Mouse (Mus musculus): ENCODE data around the gene Cpn2. TPM values are rescaled to one million over a fixed set of nuclear protein-coding genes. Genes with fewer than 3 reads are reported as not detected.

The Cpn2 gene
- polyA plus RNA-seq, 1 experiment from 2014 or later = 0.08 TPM

- H3K4me1 ChIP-seq = no peaks in the 10 kb centered on the region
- H3K9ac ChIP-seq = no peak overlapping the region
- H3K27me3 ChIP-seq = 0 out of 2 replicates have a peak, but pooled peaks cover 3% of the 10 kb centered on the region
- H3K4me2 ChIP-seq = no peak overlapping the region
- no peak overlapping the region for H3K27ac ChIP-seq
- no peak overlapping the region for H3K4me3 ChIP-seq (replicated peaks)
- 91% methylated on average over 8 of the region's 8 CpGs for WGBS
- ATAC-seq (replicated peaks; ENCODE audit: low FRiP score) = no peak
- no peaks in the 10 kb centered on the region for H3K9me3 ChIP-seq (replicated peaks)
- no peaks in the 10 kb centered on the region for H3K36me3 ChIP-seq
Observed at GRCm38 (mm10) chr16:30273065-30273464, 5.8 kb upstream of the Cpn2 start.

GRCm38 (mm10) chr16:30271941-30272595, 4.8 kb upstream of the Cpn2 start:
- 69% methylated on average over 6 of the region's 6 CpGs for WGBS
- no peak overlapping the region for H3K9ac ChIP-seq
- no peaks in the 10 kb centered on the region for H3K4me1 ChIP-seq
- H3K4me2 ChIP-seq = no peak overlapping the region
- no peaks in the 10 kb centered on the region for H3K9me3 ChIP-seq (replicated peaks)
- H3K27me3 ChIP-seq = 0 out of 2 replicates have a peak, but pooled peaks cover 3% of the 10 kb centered on the region
- H3K4me3 ChIP-seq (replicated peaks) = no peak overlapping the region
- H3K27ac ChIP-seq = no peak overlapping the region
- no peaks in the 10 kb centered on the region for H3K36me3 ChIP-seq
- no peak for ATAC-seq (replicated peaks; ENCODE audit: low FRiP score)

- Histone ChIP-seq H3K9me3 (replicated peaks) (no peaks in the 10 kb centered on the region), H3K27me3 (0 out of 2 replicates have a peak, but pooled peaks cover 3% of the 10 kb centered on the region), H3K36me3 (no peaks in the 10 kb centered on the region), H3K4me3 (replicated peaks) (no peak overlapping the region), H3K9ac (no peak overlapping the region), H3K4me2 (no peak overlapping the region), H3K27ac (no peak overlapping the region), H3K4me1 (no peaks in the 10 kb centered on the region)
- ATAC-seq (replicated peaks; ENCODE audit: low FRiP score) = no peak
- 74% methylated on average over 8 of the region's 8 CpGs for WGBS
Observed at GRCm38 (mm10) chr16:30271223-30271761, 4.0 kb upstream of the Cpn2 start.

DNA sequence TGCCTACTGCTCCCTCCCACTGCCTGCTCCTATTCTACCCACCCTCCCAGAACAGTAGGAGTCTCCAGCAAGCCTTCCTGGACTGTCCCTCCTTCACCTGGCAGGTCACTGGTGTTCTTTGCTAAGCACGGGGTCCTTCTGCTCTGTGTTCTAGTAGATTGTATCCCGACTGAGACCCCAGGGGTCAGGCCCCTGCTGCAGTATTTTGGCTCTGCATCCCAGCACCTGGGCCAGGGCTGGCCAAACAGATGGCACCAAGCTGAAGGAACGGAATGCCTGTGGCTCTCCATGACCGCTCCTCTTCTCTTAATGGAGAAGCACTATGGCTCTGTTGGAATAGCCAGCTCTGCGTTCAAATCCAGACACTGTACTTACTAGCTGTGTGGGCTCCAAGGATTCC, 738 bp downstream of the Cpn2 start:
- no peak overlapping the region for H3K9ac ChIP-seq
- H3K9me3 ChIP-seq (replicated peaks) = no peaks in the 10 kb centered on the region
- no peak overlapping the region for H3K4me3 ChIP-seq (replicated peaks)
- ATAC-seq (replicated peaks; ENCODE audit: low FRiP score) = no peak
- H3K4me1 ChIP-seq = no peaks in the 10 kb centered on the region
- H3K27ac ChIP-seq = no peak overlapping the region
- H3K36me3 ChIP-seq = no peaks in the 10 kb centered on the region
- no peak overlapping the region for H3K4me2 ChIP-seq
- 86% methylated on average over 5 of the region's 5 CpGs for WGBS
- 0 out of 2 replicates have a peak, but pooled peaks cover 3% of the 10 kb centered on the region for H3K27me3 ChIP-seq

DNA sequence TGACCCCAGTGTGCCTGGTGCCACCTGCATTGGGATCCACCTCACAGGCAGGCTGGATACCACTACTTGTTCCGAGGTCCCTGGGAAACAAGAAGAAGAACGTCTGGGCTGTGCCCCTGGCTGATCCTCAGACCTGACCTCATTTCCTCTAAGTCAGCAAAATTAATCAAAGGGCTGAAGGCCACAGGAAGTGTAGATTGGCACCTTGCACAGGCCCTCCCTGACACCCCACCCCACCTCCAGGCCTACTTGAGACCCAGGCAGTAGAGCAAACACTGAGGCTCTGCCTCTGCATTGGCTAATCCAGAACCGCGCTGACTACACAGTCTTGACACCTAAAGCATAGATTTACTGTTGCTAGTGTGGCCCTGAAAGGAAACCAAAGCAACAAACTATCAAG, 1.7 kb downstream of the Cpn2 start:
- no peak overlapping the region for H3K4me2 ChIP-seq
- 0 out of 2 replicates have a peak, but pooled peaks cover 3% of the 10 kb centered on the region for H3K27me3 ChIP-seq
- H3K9me3 ChIP-seq (replicated peaks) = no peaks in the 10 kb centered on the region
- H3K9ac ChIP-seq = no peak overlapping the region
- no peaks in the 10 kb centered on the region for H3K36me3 ChIP-seq
- no peaks in the 10 kb centered on the region for H3K4me1 ChIP-seq
- no peak overlapping the region for H3K27ac ChIP-seq
- WGBS = 51% methylated on average over 4 of the region's 4 CpGs
- H3K4me3 ChIP-seq (replicated peaks) = no peak overlapping the region
- no peak for ATAC-seq (replicated peaks; ENCODE audit: low FRiP score)

- 67% methylated on average over 4 of the region's 4 CpGs for WGBS
- H3K36me3 ChIP-seq = no peaks in the 10 kb centered on the region
Observed at GRCm38 (mm10) chr16:30263156-30263555, 4.1 kb downstream of the Cpn2 start.

GRCm38 (mm10) chr16:30262664-30263063, 4.6 kb downstream of the Cpn2 start:
- no peak overlapping the region for H3K27ac ChIP-seq
- H3K4me1 ChIP-seq = no peaks in the 10 kb centered on the region
- H3K9ac ChIP-seq = no peak overlapping the region
- WGBS = 0% methylated on average over 2 of the region's 2 CpGs
- H3K27me3 ChIP-seq = peaks cover 3% of the 10 kb centered on the region; the same call in 1 of the 2 replicates
- ATAC-seq (replicated peaks; ENCODE audit: low FRiP score) = no peak
- H3K9me3 ChIP-seq (replicated peaks) = no peaks in the 10 kb centered on the region
- no peaks in the 10 kb centered on the region for H3K36me3 ChIP-seq
- no peak overlapping the region for H3K4me2 ChIP-seq
- no peak overlapping the region for H3K4me3 ChIP-seq (replicated peaks)

More at GRCm38 (mm10) chr16:30263156-30263555, 4.1 kb downstream of the Cpn2 start:
- Histone ChIP-seq H3K27me3 (peaks cover 3% of the 10 kb centered on the region; the same call in 1 of the 2 replicates), H3K27ac (no peak overlapping the region), H3K9me3 (replicated peaks) (no peaks in the 10 kb centered on the region), H3K4me1 (no peaks in the 10 kb centered on the region), H3K4me2 (no peak overlapping the region), H3K4me3 (replicated peaks) (no peak overlapping the region), H3K9ac (no peak overlapping the region)
- ATAC-seq (replicated peaks; ENCODE audit: low FRiP score) = no peak

- no peaks in the 10 kb centered on the region for H3K36me3 ChIP-seq
- WGBS = 89% methylated on average over 10 of the region's 10 CpGs
- H3K27me3 ChIP-seq = peaks cover 4% of the 10 kb centered on the region; the same call in 1 of the 2 replicates
- no peak for ATAC-seq (replicated peaks; ENCODE audit: low FRiP score)
- H3K4me1 ChIP-seq = no peaks in the 10 kb centered on the region
- no peaks in the 10 kb centered on the region for H3K9me3 ChIP-seq (replicated peaks)
- no peak overlapping the region for H3K9ac ChIP-seq
- no peak overlapping the region for H3K27ac ChIP-seq
- H3K4me3 ChIP-seq (replicated peaks) = no peak overlapping the region
- H3K4me2 ChIP-seq = no peak overlapping the region
Observed at GRCm38 (mm10) chr16:30262157-30262556, 5.1 kb downstream of the Cpn2 start.

DNA sequence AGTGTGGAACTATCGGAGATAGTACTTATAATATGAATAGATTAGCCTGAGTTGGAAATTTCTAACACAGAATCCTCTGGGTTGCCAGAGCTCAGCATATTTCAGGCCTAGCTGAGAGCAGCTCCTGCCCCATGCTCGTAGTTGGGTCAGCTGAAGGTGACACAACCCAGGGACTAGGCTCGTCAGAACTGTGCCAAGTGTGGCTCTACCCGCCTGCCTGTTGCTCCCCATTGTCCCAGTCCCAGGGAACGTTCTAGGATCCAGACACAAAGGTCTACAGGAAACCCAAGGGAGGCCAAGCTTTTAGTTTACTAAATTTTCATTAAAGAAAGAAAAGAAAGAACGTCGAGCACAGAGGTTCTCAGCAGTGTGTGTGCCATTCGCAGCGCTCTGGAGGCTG, 6.0 kb downstream of the Cpn2 start:
- no peaks in the 10 kb centered on the region for H3K4me1 ChIP-seq
- H3K9ac ChIP-seq = no peak overlapping the region
- H3K9me3 ChIP-seq (replicated peaks) = no peaks in the 10 kb centered on the region
- no peaks in the 10 kb centered on the region for H3K36me3 ChIP-seq
- H3K4me2 ChIP-seq = no peak overlapping the region
- H3K27me3 ChIP-seq = peaks cover 11% of the 10 kb centered on the region; the same call in 1 of the 2 replicates
- WGBS = 86% methylated on average over 9 of the region's 9 CpGs
- no peak overlapping the region for H3K4me3 ChIP-seq (replicated peaks)
- no peak overlapping the region for H3K27ac ChIP-seq
- no peak for ATAC-seq (replicated peaks; ENCODE audit: low FRiP score)

DNA sequence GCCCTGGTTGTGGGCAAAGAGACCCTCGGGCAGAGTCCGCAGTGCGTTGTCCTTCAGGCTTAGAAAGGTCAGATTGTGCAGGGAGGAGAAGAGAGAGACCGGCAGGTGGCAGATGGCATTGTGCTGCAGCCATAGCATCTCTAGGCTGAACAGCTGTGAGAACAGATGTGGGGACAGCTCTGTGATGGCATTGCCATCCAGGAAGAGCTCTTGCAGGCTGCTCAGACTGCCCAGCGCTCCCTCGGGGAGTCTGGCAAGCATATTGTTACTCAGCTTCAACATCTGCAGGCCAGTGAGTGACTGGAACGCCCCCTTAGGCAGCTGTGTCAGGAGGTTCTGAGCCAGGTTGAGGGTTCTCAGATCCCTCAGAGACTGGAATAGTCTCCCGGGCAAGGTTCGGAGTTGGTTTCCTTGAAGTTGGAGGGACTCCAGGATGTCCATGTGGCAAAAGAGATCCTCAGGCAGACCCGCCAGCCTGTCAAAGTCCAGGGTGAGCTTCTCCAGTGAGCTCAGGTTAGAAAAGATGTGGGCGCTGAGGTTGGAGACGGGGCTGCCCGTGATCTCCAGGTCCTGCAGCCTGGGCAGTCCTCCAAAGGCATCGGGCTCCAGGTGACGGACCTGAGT, 7.2 kb downstream of the Cpn2 start:
- 91% methylated on average over 15 of the region's 15 CpGs for WGBS
- H3K27ac ChIP-seq = no peak overlapping the region
- peaks cover 13% of the 10 kb centered on the region; the same call in 1 of the 2 replicates for H3K27me3 ChIP-seq
- H3K4me3 ChIP-seq (replicated peaks) = no peak overlapping the region
- no peak for ATAC-seq (replicated peaks; ENCODE audit: low FRiP score)
- H3K4me2 ChIP-seq = no peak overlapping the region
- no peaks in the 10 kb centered on the region for H3K36me3 ChIP-seq
- no peak overlapping the region for H3K9ac ChIP-seq
- H3K9me3 ChIP-seq (replicated peaks) = no peaks in the 10 kb centered on the region
- H3K4me1 ChIP-seq = no peaks in the 10 kb centered on the region

DNA sequence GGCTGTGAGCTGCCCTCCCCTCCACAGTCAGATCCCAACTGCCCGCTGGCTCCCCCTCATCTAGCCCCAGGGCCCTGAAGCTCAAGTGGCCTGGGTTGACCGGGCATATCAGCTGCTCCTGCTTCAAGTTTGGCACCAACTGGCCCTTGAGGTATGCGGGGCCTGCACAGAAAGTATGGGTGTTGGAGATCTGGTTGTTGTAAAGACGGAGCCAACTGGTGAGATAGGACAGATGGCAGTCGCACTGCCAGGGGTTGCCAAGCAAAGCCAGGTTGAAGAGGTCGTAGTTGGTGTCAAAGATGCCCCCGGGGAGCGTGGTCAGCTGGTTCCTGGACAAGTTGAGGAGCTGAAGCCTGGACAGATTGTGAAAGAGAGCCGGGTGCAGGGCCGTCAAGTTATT, 7.9 kb downstream of the Cpn2 start:
- 84% methylated on average over 10 of the region's 10 CpGs for WGBS
- H3K27me3 ChIP-seq = peaks cover 15% of the 10 kb centered on the region; the same call in 1 of the 2 replicates
- H3K4me3 ChIP-seq (replicated peaks) = no peak overlapping the region
- ATAC-seq (replicated peaks; ENCODE audit: low FRiP score) = no peak
- H3K36me3 ChIP-seq = no peaks in the 10 kb centered on the region
- no peak overlapping the region for H3K4me2 ChIP-seq
- no peaks in the 10 kb centered on the region for H3K4me1 ChIP-seq
- H3K9ac ChIP-seq = no peak overlapping the region
- no peak overlapping the region for H3K27ac ChIP-seq
- H3K9me3 ChIP-seq (replicated peaks) = no peaks in the 10 kb centered on the region

- Histone ChIP-seq H3K9ac (no peak overlapping the region), H3K4me1 (no peaks in the 10 kb centered on the region), H3K27ac (no peak overlapping the region), H3K9me3 (replicated peaks) (no peaks in the 10 kb centered on the region), H3K27me3 (peaks cover 15% of the 10 kb centered on the region; the same call in 1 of the 2 replicates), H3K4me3 (replicated peaks) (no peak overlapping the region), H3K4me2 (no peak overlapping the region), H3K36me3 (no peaks in the 10 kb centered on the region)
- 87% methylated on average over 7 of the region's 7 CpGs for WGBS
- ATAC-seq (replicated peaks; ENCODE audit: low FRiP score) = no peak
Observed at GRCm38 (mm10) chr16:30258441-30258840, 8.9 kb downstream of the Cpn2 start.

Data from kidney, embryonic 15.5 days (tissue).